12 mouse cellular contexts compared by ENCODE assay signal in genomic region chr6:107556996-107557395, GRCm38 (mm10). TPM values are rescaled to one million over a fixed set of nuclear protein-coding genes. Genes with fewer than 3 reads are reported as not detected.
A peak's percentile ranks its signal among the peaks of the same experiment; 100 is the strongest.
DNase-seq lines count a peak whose midpoint lies in the region; ATAC-seq and TF ChIP-seq lines count a peak whose summit lies in the region.
"Had no signal": no experiment of that assay in that cellular context is flagged by ENCODE, and none has a peak within 500 bp of the region (broad histone marks: within the 10 kb centered on the region; RNA-seq: fewer than 3 reads in every experiment).

No protein-coding gene starts in this region.

- no peak overlapping the region for H3K9ac ChIP-seq in forebrain, embryonic 16.5 days (replicated peaks; ENCODE audit: low read depth, low read length)
- H3K9ac ChIP-seq in midbrain, embryonic 16.5 days (ENCODE audit: low read depth, low read length) = no peak overlapping the region
- no peak overlapping the region for H3K9ac ChIP-seq in lung, postnatal 0 days (replicated peaks; ENCODE audit: low read depth)

- peak; percentile 81 for ATAC-seq in forebrain, embryonic 16.5 days
- peak; percentile 76; the same call in 1 of the 2 replicates for ATAC-seq in midbrain, embryonic 16.5 days
- no peak for ATAC-seq in lung, postnatal 0 days

- H3K27me3 ChIP-seq in forebrain, embryonic 16.5 days (replicated peaks; ENCODE audit: control insufficient read depth, insufficient read depth, low read length) = no peaks in the 10 kb centered on the region
- no peaks in the 10 kb centered on the region for H3K27me3 ChIP-seq in midbrain, embryonic 16.5 days (ENCODE audit: control insufficient read depth, insufficient read depth, low read depth, low read length)
- H3K27me3 ChIP-seq in lung, postnatal 0 days (replicated peaks; ENCODE audit: insufficient read depth, low read length) = no peaks in the 10 kb centered on the region

- no peaks in the 10 kb centered on the region for H3K9me3 ChIP-seq in forebrain, embryonic 16.5 days (ENCODE audit: control insufficient read depth, low read length)
- H3K9me3 ChIP-seq in midbrain, embryonic 16.5 days (replicated peaks; ENCODE audit: control insufficient read depth, low read length, poor library complexity, severe bottlenecking) = no peaks in the 10 kb centered on the region
- H3K9me3 ChIP-seq in lung, postnatal 0 days (ENCODE audit: low read length) = no peaks in the 10 kb centered on the region

- 37% methylated on average over 3 of the region's 3 CpGs for WGBS in forebrain, embryonic 16.5 days
- 59% methylated on average over 3 of the region's 3 CpGs for WGBS in midbrain, embryonic 16.5 days
- 68% methylated on average over 3 of the region's 3 CpGs for WGBS in lung, postnatal 0 days

- TF ChIP-seq EP300 in lung, postnatal 0 days (IDR thresholded peaks at IDR 0.05) = no peak

- no peak overlapping the region for H3K27ac ChIP-seq in forebrain, embryonic 16.5 days (ENCODE audit: low read length)
- H3K27ac ChIP-seq in midbrain, embryonic 16.5 days (ENCODE audit: low read length) = no peak overlapping the region
- no peak overlapping the region for H3K27ac ChIP-seq in lung, postnatal 0 days (ENCODE audit: low read length)

- no peak overlapping the region for H3K4me2 ChIP-seq in forebrain, embryonic 16.5 days (ENCODE audit: low read length)
- no peak overlapping the region for H3K4me2 ChIP-seq in midbrain, embryonic 16.5 days (ENCODE audit: low read length)
- H3K4me2 ChIP-seq in lung, postnatal 0 days (replicated peaks; ENCODE audit: low read depth, low read length) = no peak overlapping the region

- no peak for TF ChIP-seq CTCF in brain, embryonic 14.5 days (IDR thresholded peaks at IDR 0.05; ENCODE audit: borderline replicate concordance, extremely low read depth, insufficient read depth, insufficient read length)
- no peak for TF ChIP-seq CTCF in lung, postnatal 0 days (IDR thresholded peaks at IDR 0.05)

- H3K4me3 ChIP-seq in forebrain, embryonic 16.5 days (replicated peaks; ENCODE audit: low read length) = no peak overlapping the region
- H3K4me3 ChIP-seq in midbrain, embryonic 16.5 days (ENCODE audit: low read depth, low read length) = no peak overlapping the region
- H3K4me3 ChIP-seq in lung, postnatal 0 days (ENCODE audit: low read depth, low read length) = no peak overlapping the region
- H3K4me3 ChIP-seq: erythroblast, embryonic 14.5 days; myocyte had no signal

- no peak for TF ChIP-seq POLR2A in brain, embryonic 14.5 days (IDR thresholded peaks at IDR 0.05; ENCODE audit: borderline replicate concordance, extremely low read depth, insufficient read depth, insufficient read length, poor library complexity, severe bottlenecking)

- peak; percentile 21 for DNase-seq in gastrocnemius, postnatal 10 days
- no peak for DNase-seq in gastrocnemius, postnatal 4 days (ENCODE audit: low spot score in 2 of 2)
- peak; percentile 69 for DNase-seq in brain, embryonic 14.5 days (ENCODE audit: low read depth)
- DNase-seq in lung, postnatal 0 days (ENCODE audit: low spot score) = no peak
- DNase-seq in thymus, postnatal 0 days (ENCODE audit: low spot score) = no peak
- no peak for DNase-seq in kidney, adult 9 months
- DNase-seq: thymus, postnatal 36 days had no signal

- no peaks in the 10 kb centered on the region for H3K36me3 ChIP-seq in forebrain, embryonic 16.5 days (ENCODE audit: control insufficient read depth, insufficient read depth)
- H3K36me3 ChIP-seq in midbrain, embryonic 16.5 days (ENCODE audit: control insufficient read depth, insufficient read depth, low read length) = no peaks in the 10 kb centered on the region
- H3K36me3 ChIP-seq in lung, postnatal 0 days (ENCODE audit: insufficient read depth, low read length) = no peaks in the 10 kb centered on the region

- H3K4me1 ChIP-seq in forebrain, embryonic 16.5 days (replicated peaks; ENCODE audit: control insufficient read depth, insufficient read depth, low read length) = peaks cover 4% of the 10 kb centered on the region; the same call in 1 of the 2 replicates
- peaks cover 8% of the 10 kb centered on the region for H3K4me1 ChIP-seq in midbrain, embryonic 16.5 days (ENCODE audit: control insufficient read depth, insufficient read depth, low read length)
- H3K4me1 ChIP-seq in lung, postnatal 0 days (ENCODE audit: insufficient read depth, low read depth, low read length) = no peaks in the 10 kb centered on the region

RNA-seq across cellular contexts. Expression of gene Lrrn1, which starts 27.4 kb away (rescaled TPM):
- 10 to 100 TPM; 30.2 to 45.6 TPM for total RNA-seq in gastrocnemius, postnatal 10 days (2021)
- total RNA-seq in gastrocnemius, postnatal 4 days (2021) = 10 to 100 TPM; 53.3 to 75.3 TPM
- 57.1 and 79.2 TPM in 2 replicates for polyA plus RNA-seq in brain, embryonic 14.5 days (2012; rRNA removed)
- 44.6 and 51.4 TPM in 2 replicates for polyA plus RNA-seq in forebrain, embryonic 16.5 days (2015; fragmentation: Nextera tagmentation; extraction: Ambion mirVana)
- 60.1 and 67.0 TPM in 2 replicates for polyA plus RNA-seq in midbrain, embryonic 16.5 days (2015; fragmentation: Nextera tagmentation; extraction: Ambion mirVana)
- 4.1 and 4.2 TPM in 2 replicates for polyA plus RNA-seq in lung, postnatal 0 days (2015; fragmentation: Nextera tagmentation; extraction: Ambion mirVana)
- polyA plus RNA-seq in thymus, postnatal 0 days (2015; fragmentation: Nextera tagmentation; extraction: Ambion mirVana) = 0.35 and 0.41 TPM in 2 replicates
- total RNA-seq: hematopoietic stem cell, adult 5-6 weeks had no signal
- polyA plus RNA-seq: erythroblast, embryonic 14.5 days had no signal

Comparison
In these comparisons a context has a peak if more than half of its experiments do, and no peak if none do; other contexts are left out.
1. DNase-seq: peak in gastrocnemius, postnatal 10 days (single experiment) and brain, embryonic 14.5 days (single experiment); none in gastrocnemius, postnatal 4 days (0 of 2), lung, postnatal 0 days (single experiment), thymus, postnatal 0 days (single experiment) and kidney, adult 9 months (single experiment).